Mouse (Mus musculus) gonadal fat pad, adult 2 months (tissue): ENCODE measurements around the gene Il21. TPM values are rescaled to one million over a fixed set of nuclear protein-coding genes. Genes with fewer than 3 reads are reported as not detected.
A peak's percentile ranks its signal among the peaks of the same experiment; 100 is the strongest.

Experiments used
- DNase-seq: peaks from one replicate; pipeline ENCODE4 v3.0.0-alpha.2; 2012; ENCODE audit warnings: low read depth
- polyA plus RNA-seq: library from polyadenylated mRNA; depleted of rRNA; stranded (reverse); fragments of >200 nt; gene quantifications from 2 replicates; pipeline ENCODE4 v1.2.3, GENCODE M21; 2012; rRNA removed

The Il21 gene
- not detected in 2 replicates for polyA plus RNA-seq

GRCm38 (mm10) chr3:37232586-37233222, at the start of gene Il21:
Il21 (minus strand) TSS chr3:37232636.
- DNase-seq: no peak

- DNase-seq: no peak
These were observed 48.4 kb upstream of the Il21 start for GRCm38 (mm10) chr3:37280871-37281270.

- DNase-seq: no peak
These were observed 47.8 kb upstream of the Il21 start for GRCm38 (mm10) chr3:37280221-37280620.

GRCm38 (mm10) chr3:37274661-37275060, 42.2 kb upstream of the Il21 start:
- DNase-seq: no peak

GRCm38 (mm10) chr3:37273092-37273491, 40.7 kb upstream of the Il21 start:
- no peak for DNase-seq

GRCm38 (mm10) chr3:37271209-37271608, 38.8 kb upstream of the Il21 start:
- peak; percentile 3 for DNase-seq

GRCm38 (mm10) chr3:37269926-37270325, 37.5 kb upstream of the Il21 start:
- DNase-seq: no peak

GRCm38 (mm10) chr3:37268338-37268737, 35.9 kb upstream of the Il21 start:
- DNase-seq: no peak

GRCm38 (mm10) chr3:37259331-37259999, 27.0 kb upstream of the Il21 start:
- DNase-seq: no peak

- no peak for DNase-seq
These were observed 25.3 kb upstream of the Il21 start for GRCm38 (mm10) chr3:37257776-37258175.

GRCm38 (mm10) chr3:37250967-37251366, 18.5 kb upstream of the Il21 start:
- DNase-seq: no peak

- DNase-seq: no peak
These were observed 2.6 kb upstream of the Il21 start for GRCm38 (mm10) chr3:37235025-37235424.

- DNase-seq: no peak
These were observed 1.3 kb downstream of the Il21 start for GRCm38 (mm10) chr3:37231153-37231552.

- no peak for DNase-seq
These were observed 3.2 kb downstream of the Il21 start for GRCm38 (mm10) chr3:37229082-37229829.

- DNase-seq: no peak
These were observed 7.3 kb downstream of the Il21 start for GRCm38 (mm10) chr3:37225124-37225523.

GRCm38 (mm10) chr3:37219071-37219470, 13.4 kb downstream of the Il21 start:
- no peak for DNase-seq

- no peak for DNase-seq
These were observed 27.1 kb downstream of the Il21 start for GRCm38 (mm10) chr3:37205226-37205800.

GRCm38 (mm10) chr3:37204556-37204955, 27.9 kb downstream of the Il21 start:
- DNase-seq: peak; percentile 1

GRCm38 (mm10) chr3:37203984-37204428, 28.4 kb downstream of the Il21 start:
- peak; percentile 60 for DNase-seq

GRCm38 (mm10) chr3:37202856-37203255, 29.6 kb downstream of the Il21 start:
- DNase-seq: no peak

GRCm38 (mm10) chr3:37201122-37201916, 31.1 kb downstream of the Il21 start:
- DNase-seq: peak; percentile 30
